Mouse (Mus musculus) E14TG2a.4 (cell line): ENCODE data around the gene Slc38a3.
A peak's percentile ranks its signal among the peaks of the same experiment; 100 is the strongest.

ENCODE experiments used
- H3K27me3 ChIP-seq: 2 replicates; pipeline ENCODE4 v1.6.1; 2014; ENCODE audit warnings: low read length, control low read depth; ENCODE audit not compliant: insufficient read depth
- H3K36me3 ChIP-seq: 2 replicates; pipeline ENCODE4 v1.6.1; 2014; ENCODE audit warnings: low read length, control low read depth; ENCODE audit not compliant: insufficient read depth
- H3K4me1 ChIP-seq: replicated peaks from 2 replicates; pipeline ENCODE4 v1.6.1; 2014; ENCODE audit warnings: low read depth, low read length, control low read depth
- H3K4me3 ChIP-seq: replicated peaks from 2 replicates; pipeline ENCODE4 v1.5.1; 2014; ENCODE audit warnings: mild to moderate bottlenecking, low read length
- H3K9me3 ChIP-seq: 2 replicates; pipeline ENCODE4 v1.6.1; 2014; ENCODE audit warnings: low read length, control low read depth
- CTCF ChIP-seq: conservative IDR thresholded peaks from 2 replicates; pipeline ENCODE4 v1.5.1; 2014; ENCODE audit warnings: low read length
- NANOG ChIP-seq: IDR thresholded peaks from 2 replicates; pipeline ENCODE4 v1.6.1; 2014; ENCODE audit warnings: borderline replicate concordance, low read length, mixed read lengths
- POU5F1 ChIP-seq: IDR thresholded peaks from 2 replicates; pipeline ENCODE4 v1.6.1; 2014; ENCODE audit warnings: low read length, borderline replicate concordance

The Slc38a3 gene

DNA sequence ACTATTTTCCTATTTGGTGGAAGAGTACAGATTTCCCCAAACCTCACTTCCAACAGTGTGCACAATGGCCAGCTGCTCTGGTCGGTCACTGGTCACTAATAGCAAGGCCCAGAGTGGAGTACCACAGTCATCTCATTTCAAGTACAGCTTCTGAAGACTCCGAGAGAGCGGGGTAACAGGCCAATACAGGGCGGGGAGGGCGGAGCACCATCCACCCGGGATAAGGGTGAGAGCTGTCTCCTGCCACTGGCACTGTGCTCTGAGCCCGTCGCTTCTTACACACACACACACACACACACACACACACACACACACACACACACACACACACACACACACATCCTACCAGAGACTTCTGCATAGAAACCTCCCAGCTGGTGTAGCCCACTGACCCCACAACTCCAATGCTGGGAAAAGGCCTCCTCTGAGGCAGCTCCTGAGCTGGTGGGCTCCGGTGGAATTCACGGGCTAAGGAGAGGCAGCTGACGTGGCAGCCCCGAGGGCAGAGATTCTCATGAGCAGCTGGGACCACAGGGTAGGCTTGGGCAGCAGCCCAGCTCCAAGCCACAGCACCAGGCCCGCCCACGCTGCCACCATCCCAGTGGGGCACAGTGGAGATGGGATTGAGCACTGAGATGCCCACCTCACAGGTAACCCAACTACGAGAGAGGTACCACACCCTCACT lies 43.0 kb downstream of the Slc38a3 start:
- H3K36me3 ChIP-seq: peaks cover 20% of the 10 kb centered on the region
- H3K9me3 ChIP-seq: no peaks in the 10 kb centered on the region
- peak overlapping the region; percentile 62 for H3K4me3 ChIP-seq
- H3K4me1 ChIP-seq: peaks cover 85% of the 10 kb centered on the region
- peaks cover under 1% of the 10 kb centered on the region; the same call in 1 of the 2 replicates for H3K27me3 ChIP-seq
- TF ChIP-seq NANOG (no peak), CTCF (no peak), POU5F1 (no peak)

DNA sequence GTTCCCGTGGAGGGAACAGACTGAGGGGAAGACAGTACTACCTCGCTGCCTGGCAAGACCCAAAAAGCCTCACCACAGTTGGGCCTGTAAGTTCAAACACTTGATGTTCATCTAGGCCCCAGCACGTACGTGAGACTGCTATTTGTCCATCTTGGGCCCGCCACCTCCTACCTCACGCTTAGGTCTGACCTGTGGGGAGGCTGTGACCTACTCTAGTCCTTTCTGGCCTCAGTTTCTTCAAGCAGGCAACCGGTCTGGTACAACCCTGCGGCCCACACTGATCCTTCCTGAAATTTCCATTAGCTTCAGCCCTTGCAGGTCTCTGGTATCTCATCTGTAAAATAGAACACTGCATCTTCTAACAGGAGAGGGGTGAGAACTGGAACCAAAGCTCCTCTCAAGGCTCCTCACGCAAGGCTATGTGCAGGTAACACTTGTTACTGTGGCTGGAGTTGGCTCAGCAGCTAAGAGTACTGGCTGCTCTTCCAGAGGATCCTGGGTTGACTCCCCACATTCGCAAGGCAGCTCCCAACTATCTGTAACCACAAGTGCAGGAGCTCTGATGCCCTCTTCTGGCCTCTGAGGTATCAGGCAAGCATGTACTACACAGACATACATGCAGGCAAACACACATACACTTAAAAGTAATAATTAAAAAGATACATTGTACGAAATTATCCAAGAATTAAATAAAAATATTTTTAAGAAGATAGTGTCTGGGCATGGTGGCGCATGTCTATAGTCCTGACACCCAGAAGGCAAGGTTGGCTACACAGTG lies 43.8 kb downstream of the Slc38a3 start:
- H3K27me3 ChIP-seq: no peaks in the 10 kb centered on the region
- H3K4me3 ChIP-seq: peak overlapping the region; percentile 62
- H3K4me1 ChIP-seq: peaks cover 82% of the 10 kb centered on the region
- TF ChIP-seq NANOG: no peak
- TF ChIP-seq POU5F1: no peak
- no peak for TF ChIP-seq CTCF
- peaks cover 20% of the 10 kb centered on the region for H3K36me3 ChIP-seq
- no peaks in the 10 kb centered on the region for H3K9me3 ChIP-seq

DNA sequence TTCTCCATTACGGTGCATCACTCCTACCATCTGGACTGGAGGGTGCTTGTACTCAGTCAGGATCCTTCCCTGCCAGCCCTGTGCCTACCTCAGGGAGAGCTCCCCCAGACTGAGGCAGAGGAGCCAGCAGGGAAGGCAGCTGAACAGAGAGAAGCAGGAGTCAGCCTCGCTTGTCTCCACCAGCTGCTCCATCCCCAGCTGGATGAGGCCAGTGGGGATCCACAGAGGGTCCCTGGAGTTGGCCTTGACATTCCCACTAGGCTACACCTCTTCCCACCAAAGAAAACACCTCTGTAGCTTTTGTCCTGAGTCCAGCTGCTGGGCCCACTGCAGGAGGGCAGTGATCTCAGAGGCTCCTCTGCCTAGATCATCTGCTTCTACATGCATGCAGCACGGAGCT lies 44.4 kb downstream of the Slc38a3 start:
- H3K4me3 ChIP-seq: peak overlapping the region; percentile 62

DNA sequence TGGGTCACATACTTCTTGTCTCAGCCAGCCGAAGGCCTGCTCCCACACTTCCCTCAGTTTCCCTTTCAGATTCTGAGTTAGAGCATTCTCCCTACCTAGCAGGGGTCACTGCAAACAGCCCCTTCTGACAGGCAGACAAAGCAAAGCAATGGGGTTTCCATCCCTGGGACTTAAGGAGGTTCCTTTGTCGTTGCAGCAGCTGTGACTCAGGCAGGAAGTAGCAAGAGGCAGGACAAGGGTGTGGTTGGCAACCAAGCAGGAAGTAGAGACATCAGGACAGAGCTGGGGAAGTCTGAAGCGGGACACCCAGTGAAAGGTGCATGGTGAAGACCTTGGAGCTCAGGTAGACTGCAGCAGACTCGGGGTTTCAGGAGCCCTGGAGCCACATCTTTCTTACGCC lies 44.8 kb downstream of the Slc38a3 start:
- peaks cover 30% of the 10 kb centered on the region for H3K36me3 ChIP-seq
- TF ChIP-seq POU5F1 (no peak), NANOG (no peak), CTCF (no peak)

More for the DNA sequence above, 44.4 kb downstream of the Slc38a3 start:
- peaks cover 26% of the 10 kb centered on the region for H3K36me3 ChIP-seq
- no peaks in the 10 kb centered on the region for H3K27me3 ChIP-seq
- no peaks in the 10 kb centered on the region for H3K9me3 ChIP-seq
- TF ChIP-seq NANOG (no peak), CTCF (no peak), POU5F1 (no peak)
- peaks cover 77% of the 10 kb centered on the region for H3K4me1 ChIP-seq

DNA sequence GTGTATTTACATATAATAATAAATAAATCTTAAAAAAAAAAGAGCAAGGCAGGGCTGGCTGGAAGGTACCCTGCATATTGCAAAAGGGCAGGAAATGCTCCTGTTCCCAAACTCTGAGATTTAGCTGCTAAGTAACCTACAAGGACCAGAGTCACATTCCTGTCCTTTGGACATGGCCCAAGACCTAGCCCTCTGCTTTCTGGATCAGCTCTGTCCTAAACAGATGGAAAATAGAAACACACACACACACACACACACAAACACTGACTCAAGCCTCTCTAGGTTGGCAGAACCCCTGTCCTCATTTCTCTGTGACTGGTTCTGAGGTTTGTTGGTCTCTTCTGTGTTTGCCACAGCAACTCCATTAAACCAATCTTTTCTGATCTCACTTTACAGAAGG lies 48.4 kb downstream of the Slc38a3 start:
- no peak for TF ChIP-seq NANOG
- TF ChIP-seq POU5F1: no peak
- TF ChIP-seq CTCF: no peak

More for the DNA sequence above, 44.8 kb downstream of the Slc38a3 start:
- H3K4me1 ChIP-seq: peaks cover 77% of the 10 kb centered on the region
- no peaks in the 10 kb centered on the region for H3K27me3 ChIP-seq
- peak overlapping the region; percentile 62 for H3K4me3 ChIP-seq
- H3K9me3 ChIP-seq: no peaks in the 10 kb centered on the region

DNA sequence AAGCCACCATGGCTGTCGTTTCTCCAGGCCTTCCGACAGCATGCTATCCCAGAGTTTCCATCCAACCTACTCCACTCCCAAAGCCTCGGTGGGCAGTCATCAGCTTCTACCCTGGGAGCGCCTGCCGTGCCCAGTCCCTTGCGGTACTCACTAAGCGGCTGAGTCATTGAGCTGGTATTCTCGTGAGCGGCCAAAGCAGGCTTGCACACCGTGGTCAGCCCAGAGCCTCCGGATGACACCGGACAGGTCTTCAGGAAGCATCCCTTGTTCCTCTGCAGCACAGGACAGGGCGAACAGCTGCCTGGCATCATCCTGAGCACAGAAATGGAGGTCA lies 49.8 kb downstream of the Slc38a3 start:
- H3K4me3 ChIP-seq: no peak overlapping the region
- no peak for TF ChIP-seq CTCF
- TF ChIP-seq POU5F1: no peak
- no peak for TF ChIP-seq NANOG
- H3K27me3 ChIP-seq: no peaks in the 10 kb centered on the region
- H3K36me3 ChIP-seq: peaks cover 74% of the 10 kb centered on the region
- H3K4me1 ChIP-seq: peaks cover 60% of the 10 kb centered on the region
- H3K9me3 ChIP-seq: no peaks in the 10 kb centered on the region

More for the DNA sequence above, 48.4 kb downstream of the Slc38a3 start:
- H3K4me1 ChIP-seq: peaks cover 63% of the 10 kb centered on the region
- H3K9me3 ChIP-seq: no peaks in the 10 kb centered on the region
- H3K4me3 ChIP-seq: no peak overlapping the region
- H3K27me3 ChIP-seq: no peaks in the 10 kb centered on the region
- peaks cover 59% of the 10 kb centered on the region for H3K36me3 ChIP-seq

DNA sequence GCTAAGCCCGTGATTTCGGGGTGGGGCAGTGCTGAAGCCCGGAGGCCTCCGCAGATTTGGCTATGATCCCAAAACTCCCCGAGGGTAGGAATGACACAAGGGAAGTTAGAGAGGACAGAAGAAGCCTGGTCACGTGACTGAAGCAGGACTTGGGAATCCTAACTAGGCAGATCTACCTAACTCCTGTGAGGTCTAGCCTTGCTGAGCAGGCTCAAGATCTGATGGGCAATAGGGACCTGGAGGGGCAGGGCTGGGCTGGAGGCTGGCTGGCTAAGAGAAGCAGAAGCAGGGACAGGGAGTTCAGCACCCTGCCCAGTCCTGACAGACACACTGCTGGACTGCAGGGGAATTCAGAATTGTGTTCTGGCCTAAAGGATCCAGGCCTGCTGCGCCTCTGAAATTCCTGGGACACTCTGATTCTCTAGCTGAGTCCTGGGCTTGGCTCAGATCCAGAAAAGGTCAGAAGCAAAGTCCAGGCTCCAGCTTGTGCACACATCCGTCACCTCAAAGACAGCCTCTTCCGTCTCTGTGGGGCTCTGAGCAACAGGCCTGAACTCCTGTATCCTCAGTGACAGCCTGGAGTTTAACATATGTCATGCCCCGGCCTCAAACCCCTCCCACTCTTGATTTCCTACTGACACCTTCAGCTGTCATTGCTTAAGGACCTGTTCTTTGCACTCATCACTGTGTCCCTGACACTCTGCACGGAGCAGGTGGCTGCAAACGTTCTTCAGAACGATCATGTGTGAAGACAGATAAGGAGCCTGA lies 50.4 kb downstream of the Slc38a3 start:
- Histone ChIP-seq H3K27me3 (no peaks in the 10 kb centered on the region), H3K4me3 (no peak overlapping the region), H3K4me1 (peaks cover 60% of the 10 kb centered on the region), H3K36me3 (peaks cover 76% of the 10 kb centered on the region), H3K9me3 (no peaks in the 10 kb centered on the region)
- no peak for TF ChIP-seq CTCF
- TF ChIP-seq POU5F1: no peak
- no peak for TF ChIP-seq NANOG

DNA sequence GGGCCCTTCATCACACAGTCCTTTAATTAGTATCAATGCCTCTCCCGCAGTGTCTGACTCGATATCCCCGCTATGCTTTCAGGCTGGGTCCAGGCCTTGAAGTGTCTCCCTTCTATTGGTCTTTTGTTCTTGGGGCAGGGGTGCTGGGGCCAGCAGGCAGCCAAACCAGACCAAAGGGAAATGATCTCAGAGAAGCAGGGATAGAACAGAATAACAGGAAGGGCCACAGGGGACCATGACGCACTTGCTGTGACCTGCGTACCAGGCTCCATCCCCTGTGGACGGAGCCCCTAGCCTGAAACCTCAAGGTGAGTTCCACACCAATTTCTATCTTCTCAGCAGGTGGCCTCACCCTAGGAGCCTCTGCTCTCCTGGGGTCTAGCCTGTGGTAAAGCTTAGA lies 51.2 kb downstream of the Slc38a3 start:
- Histone ChIP-seq H3K36me3 (peaks cover 73% of the 10 kb centered on the region), H3K4me1 (peaks cover 60% of the 10 kb centered on the region), H3K27me3 (no peaks in the 10 kb centered on the region), H3K9me3 (no peaks in the 10 kb centered on the region), H3K4me3 (no peak overlapping the region)
- TF ChIP-seq CTCF (no peak), POU5F1 (no peak), NANOG (no peak)
